Comparison of ENCODE assay signal across 15 mouse cellular contexts in genomic region chr3:27611986-27612385, GRCm38 (mm10).
"Had no signal": no experiment of that assay in that cellular context is flagged by ENCODE, and none has a peak within 500 bp of the region (broad histone marks: within the 10 kb centered on the region; RNA-seq: fewer than 3 reads in every experiment).

No protein-coding gene starts in this region.

- H3K9me3 ChIP-seq: neural tube, embryonic 15.5 days; stomach, embryonic 15.5 days had no signal

- H3K4me2 ChIP-seq: neural tube, embryonic 15.5 days; stomach, embryonic 15.5 days had no signal

- H3K9ac ChIP-seq: neural tube, embryonic 15.5 days; stomach, embryonic 15.5 days had no signal

- DNase-seq: retina, postnatal 1 day; right cerebral cortex, adult 18-20 months; right cerebral cortex, postnatal 14 days; right cerebral cortex, postnatal 25 days; right cerebral cortex, postnatal 4 days; spleen, adult 18-20 months; thymus, adult 18-20 months; thymus, adult 2 months; thymus, postnatal 14 days; thymus, postnatal 25 days; thymus, postnatal 36 days; thymus, postnatal 4 days had no signal

- H3K27me3 ChIP-seq: neural tube, embryonic 15.5 days; stomach, embryonic 15.5 days had no signal

- H3K4me3 ChIP-seq: neural tube, embryonic 15.5 days; stomach, embryonic 15.5 days had no signal

- H3K27ac ChIP-seq: neural tube, embryonic 15.5 days; stomach, embryonic 15.5 days; stomach, postnatal 0 days had no signal

- H3K36me3 ChIP-seq: neural tube, embryonic 15.5 days; stomach, embryonic 15.5 days had no signal
